Mouse (Mus musculus): ENCODE measurements around the gene Pdzrn3. TPM values are rescaled to one million over a fixed set of nuclear protein-coding genes. Genes with fewer than 3 reads are reported as not detected.

Gene Pdzrn3
- total and polyA plus RNA-seq, 3 experiments: 0.08 TPM; not detected in 2

DNA sequence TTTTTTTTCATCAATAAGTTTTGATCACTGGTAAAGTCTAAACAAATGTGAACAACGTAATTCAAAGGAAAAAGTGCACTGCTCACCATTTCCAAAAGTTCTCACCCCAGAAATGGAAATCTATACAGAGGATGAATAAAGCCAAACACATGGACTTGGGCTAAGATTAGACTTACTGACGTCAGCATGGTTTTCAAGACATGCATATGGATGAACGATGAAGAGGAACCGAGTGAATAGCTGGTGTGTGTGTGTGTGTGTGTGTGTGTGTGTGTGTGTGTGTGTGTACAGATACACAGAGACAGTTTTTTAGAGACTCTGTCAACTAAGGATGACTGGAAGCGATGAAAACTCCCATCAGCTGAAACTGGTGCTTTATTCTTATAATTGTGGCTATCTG is 29.2 kb downstream of the Pdzrn3 start:
- no peak for DNase-seq (ENCODE audit: low read depth, low spot score)
- H3K27me3 ChIP-seq (ENCODE audit: control insufficient read depth in 1 of 2, insufficient read depth in 2 of 2, low read length in 2 of 2): no peaks in the 10 kb centered on the region
- TF ChIP-seq POLR2A (IDR thresholded peaks at IDR 0.05; ENCODE audit: control insufficient read depth in 1 of 2, insufficient read depth in 1 of 2, low read depth in 1 of 2, low read length in 2 of 2, poor library complexity in 1 of 2): no peak
- TF ChIP-seq BHLHE40 (IDR thresholded peaks at IDR 0.05; ENCODE audit: borderline replicate concordance, low read depth, low read length): no peak
- no peak for TF ChIP-seq NRF1 (IDR thresholded peaks at IDR 0.05; ENCODE audit: insufficient read depth, low read depth, low read length, poor library complexity, severe bottlenecking)
- no peak for TF ChIP-seq MEF2A (IDR thresholded peaks at IDR 0.05; ENCODE audit: extremely low read depth, insufficient replicate concordance, low read depth, low read length, poor library complexity, severe bottlenecking)
- no peak for TF ChIP-seq USF1 (IDR thresholded peaks at IDR 0.05; ENCODE audit: low read depth, low read length)
- no peak for TF ChIP-seq TAL1 (IDR thresholded peaks at IDR 0.05; ENCODE audit: low read length)
- TF ChIP-seq ZKSCAN1 (IDR thresholded peaks at IDR 0.05; ENCODE audit: low read depth, low read length): no peak
- no peak for TF ChIP-seq ELF1 (IDR thresholded peaks at IDR 0.05; ENCODE audit: low read depth, low read length)
- no peak for TF ChIP-seq MAX (IDR thresholded peaks at IDR 0.05; ENCODE audit: low read length)
- TF ChIP-seq EP300 (IDR thresholded peaks at IDR 0.05; ENCODE audit: low read depth in 1 of 2, low read length in 2 of 2): no peak
- H3K9me3 ChIP-seq (replicated peaks; ENCODE audit: insufficient read depth, low read length): no peaks in the 10 kb centered on the region
- no peak overlapping the region for H3K4me3 ChIP-seq (ENCODE audit: control insufficient read depth in 1 of 2, insufficient read depth in 1 of 2, low read depth in 2 of 2, low read length in 2 of 2)
- H3K79me2 ChIP-seq (ENCODE audit: control insufficient read depth, insufficient read depth, low read length, poor library complexity): no peaks in the 10 kb centered on the region
- H3K27ac ChIP-seq (ENCODE audit: control insufficient read depth, low read depth, low read length): no peak overlapping the region
- H3K9ac ChIP-seq (ENCODE audit: control insufficient read depth, low read depth, low read length, poor library complexity, severe bottlenecking): no peak overlapping the region
- H3K36me3 ChIP-seq (ENCODE audit: control insufficient read depth in 1 of 2, insufficient read depth in 2 of 2, low read length in 2 of 2): no peaks in the 10 kb centered on the region
- no peaks in the 10 kb centered on the region for H3K4me1 ChIP-seq (ENCODE audit: control insufficient read depth in 1 of 2, insufficient read depth in 2 of 2, low read length in 2 of 2)

DNA sequence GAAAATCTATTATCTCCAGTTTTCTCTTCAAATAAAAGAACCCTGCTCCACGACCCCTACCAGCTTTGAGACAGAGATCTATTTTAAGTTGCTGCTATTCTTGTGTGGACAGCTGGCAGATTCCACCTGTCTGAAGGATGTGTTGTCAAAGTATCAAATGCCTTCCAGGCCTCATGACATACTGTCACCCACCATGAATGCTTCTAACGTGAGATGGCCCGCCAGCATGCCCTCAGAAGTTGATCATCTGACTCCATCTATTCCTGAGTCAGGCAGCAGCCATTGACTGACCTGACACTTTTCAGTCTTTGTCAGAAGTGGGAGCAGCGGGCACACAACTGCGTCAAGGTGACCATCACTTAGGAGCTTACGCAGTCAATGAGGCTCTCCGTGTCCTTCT is 37.6 kb downstream of the Pdzrn3 start:
- no peak for DNase-seq (ENCODE audit: low read depth, low spot score)
- no peaks in the 10 kb centered on the region; a peak in 1 of 4 replicates for H3K36me3 ChIP-seq (ENCODE audit: control insufficient read depth in 1 of 2, insufficient read depth in 2 of 2, low read length in 2 of 2)
- no peak overlapping the region for H3K27ac ChIP-seq (ENCODE audit: control insufficient read depth, low read depth, low read length)
- H3K9ac ChIP-seq (ENCODE audit: control insufficient read depth, low read depth, low read length, poor library complexity, severe bottlenecking): no peak overlapping the region
- no peak for TF ChIP-seq RAD21 (IDR thresholded peaks at IDR 0.05; ENCODE audit: low read depth, low read length)
- TF ChIP-seq CTCF (IDR thresholded peaks at IDR 0.05 in 2 of 3, conservative IDR thresholded peaks at IDR 0.05 in 1 of 3; ENCODE audit: control insufficient read depth in 1 of 3, insufficient read depth in 1 of 3, low read depth in 2 of 3, low read length in 3 of 3, poor library complexity in 1 of 3, severe bottlenecking in 1 of 3): no peak
- TF ChIP-seq ETS1 (IDR thresholded peaks at IDR 0.05; ENCODE audit: low read depth, low read length): no peak
- no peak for TF ChIP-seq SIN3A (IDR thresholded peaks at IDR 0.05; ENCODE audit: low read length)
- TF ChIP-seq POLR2AphosphoS2 (IDR thresholded peaks at IDR 0.05; ENCODE audit: low read length): no peak
- TF ChIP-seq NRF1 (IDR thresholded peaks at IDR 0.05; ENCODE audit: insufficient read depth, low read depth, low read length, poor library complexity, severe bottlenecking): no peak
- no peak for TF ChIP-seq POLR2AphosphoS5 (IDR thresholded peaks at IDR 0.05; ENCODE audit: borderline replicate concordance, low read depth, low read length)
- no peak for TF ChIP-seq TCF12 (IDR thresholded peaks at IDR 0.05; ENCODE audit: low read depth, low read length)
- TF ChIP-seq KAT2A (conservative IDR thresholded peaks at IDR 0.05; ENCODE audit: low read depth, low read length): no peak
- TF ChIP-seq UBTF (IDR thresholded peaks at IDR 0.05; ENCODE audit: borderline replicate concordance, insufficient read depth, low read depth, low read length): no peak
- TF ChIP-seq SMC3 (IDR thresholded peaks at IDR 0.05; ENCODE audit: low read depth, low read length): no peak
- TF ChIP-seq MAX (IDR thresholded peaks at IDR 0.05; ENCODE audit: low read length): no peak
- H3K27me3 ChIP-seq (ENCODE audit: control insufficient read depth in 1 of 2, insufficient read depth in 2 of 2, low read length in 2 of 2): no peaks in the 10 kb centered on the region
- no peaks in the 10 kb centered on the region for H3K9me3 ChIP-seq (replicated peaks; ENCODE audit: insufficient read depth, low read length)
- no peaks in the 10 kb centered on the region for H3K79me2 ChIP-seq (ENCODE audit: control insufficient read depth, insufficient read depth, low read length, poor library complexity)
- peaks cover 0 to 11% of the 10 kb centered on the region in 2 experiments; a peak in 2 of 4 replicates for H3K4me1 ChIP-seq (ENCODE audit: control insufficient read depth in 1 of 2, insufficient read depth in 2 of 2, low read length in 2 of 2)
- no peak overlapping the region for H3K4me3 ChIP-seq (ENCODE audit: control insufficient read depth in 1 of 2, insufficient read depth in 1 of 2, low read depth in 2 of 2, low read length in 2 of 2)
